Mouse (Mus musculus): ENCODE measurements around the gene Tmod1. TPM values are rescaled to one million over a fixed set of nuclear protein-coding genes. Genes with fewer than 3 reads are reported as not detected.

Gene Tmod1
- polyA plus RNA-seq, 1 experiment: 36.6 TPM

- H3K4me2 ChIP-seq (ENCODE audit: low read depth): no peak overlapping the region
Observed at GRCm38 (mm10) chr4:46130221-46130620, 91.5 kb downstream of the Tmod1 start.

DNA sequence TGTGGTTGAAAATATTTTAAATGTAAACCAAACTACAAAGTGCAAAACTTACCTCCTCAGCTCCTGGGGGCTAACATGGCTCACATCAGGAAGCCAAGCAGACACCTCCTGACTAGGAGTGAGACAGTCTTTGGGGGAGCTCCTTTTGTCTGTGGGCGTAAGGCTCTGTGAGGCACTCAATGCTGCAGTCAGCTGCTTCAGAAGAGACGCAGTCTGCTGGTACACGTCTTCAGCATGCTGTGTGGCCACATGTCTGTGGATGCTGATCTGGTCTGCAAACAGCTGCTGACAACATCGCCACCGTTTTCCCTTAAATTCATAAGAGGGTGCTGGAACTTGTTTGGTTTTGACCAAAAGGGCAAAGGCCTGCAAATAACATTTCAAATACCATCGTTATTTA, 93.1 kb downstream of the Tmod1 start:
- H3K4me2 ChIP-seq (ENCODE audit: low read depth): no peak overlapping the region
- H3K36me3 ChIP-seq (ENCODE audit: control insufficient read depth, insufficient read depth): peaks cover 31% of the 10 kb centered on the region
- peaks cover 9% of the 10 kb centered on the region for H3K79me2 ChIP-seq (ENCODE audit: control insufficient read depth, insufficient read depth)
- TF ChIP-seq TCF12 (IDR thresholded peaks at IDR 0.05; ENCODE audit: insufficient read depth, poor library complexity, severe bottlenecking) (no peak), POLR2AphosphoS2 (IDR thresholded peaks at IDR 0.05; ENCODE audit: insufficient read length, low read depth) (no peak), POLR2A (IDR thresholded peaks at IDR 0.05; ENCODE audit: insufficient read length, low read depth) (no peak), E2F4 (IDR thresholded peaks at IDR 0.05; ENCODE audit: insufficient read depth) (no peak), MYOG (IDR thresholded peaks at IDR 0.05; ENCODE audit: control insufficient read depth in 1 of 3, insufficient read depth in 1 of 3, insufficient read length in 2 of 3, low read depth in 2 of 3) (no peak)
- H3K4me3 ChIP-seq: no peak overlapping the region
- H3ac ChIP-seq (ENCODE audit: control insufficient read depth, insufficient read length): no peak overlapping the region
- H3K27me3 ChIP-seq (ENCODE audit: control insufficient read depth, insufficient read depth, insufficient read length): no peaks in the 10 kb centered on the region

More at GRCm38 (mm10) chr4:46130221-46130620, 91.5 kb downstream of the Tmod1 start:
- no peaks in the 10 kb centered on the region for H3K27me3 ChIP-seq (ENCODE audit: control insufficient read depth, insufficient read depth, insufficient read length)
- no peak overlapping the region for H3K4me3 ChIP-seq
- peaks cover 34% of the 10 kb centered on the region for H3K36me3 ChIP-seq (ENCODE audit: control insufficient read depth, insufficient read depth)
- H3ac ChIP-seq (ENCODE audit: control insufficient read depth, insufficient read length): no peak overlapping the region
- TF ChIP-seq MYOG (IDR thresholded peaks at IDR 0.05; ENCODE audit: control insufficient read depth in 1 of 3, insufficient read depth in 1 of 3, insufficient read length in 2 of 3, low read depth in 2 of 3): no peak
- no peak for TF ChIP-seq USF1 (IDR thresholded peaks at IDR 0.05; ENCODE audit: low read depth)
- no peak for TF ChIP-seq MAX (IDR thresholded peaks at IDR 0.05; ENCODE audit: low read depth)
- TF ChIP-seq TCF12 (IDR thresholded peaks at IDR 0.05; ENCODE audit: insufficient read depth, poor library complexity, severe bottlenecking): no peak
- no peak for TF ChIP-seq MYOD1 (IDR thresholded peaks at IDR 0.05; ENCODE audit: control insufficient read depth in 1 of 3, insufficient read length in 2 of 3, low read depth in 2 of 3)
- TF ChIP-seq REST (IDR thresholded peaks at IDR 0.05; ENCODE audit: insufficient read depth, insufficient read length): no peak
- no peaks in the 10 kb centered on the region for H3K79me2 ChIP-seq (ENCODE audit: control insufficient read depth, insufficient read depth)

GRCm38 (mm10) chr4:46137629-46138286, 99.0 kb downstream of the Tmod1 start:
- Histone ChIP-seq H3K4me3 (peak overlapping the region; percentile 91), H3K79me2 (ENCODE audit: control insufficient read depth, insufficient read depth) (peaks cover 61% of the 10 kb centered on the region), H3K36me3 (ENCODE audit: control insufficient read depth, insufficient read depth) (peaks cover 12% of the 10 kb centered on the region), H3K4me2 (ENCODE audit: low read depth) (peak overlapping the region; percentile 70), H3K27me3 (ENCODE audit: control insufficient read depth, insufficient read depth, insufficient read length) (no peaks in the 10 kb centered on the region), H3ac (ENCODE audit: control insufficient read depth, insufficient read length) (peak overlapping the region; percentile 68)
- TF ChIP-seq TCF3 (IDR thresholded peaks at IDR 0.05; ENCODE audit: insufficient read length, low read depth) (no peak), USF1 (IDR thresholded peaks at IDR 0.05; ENCODE audit: low read depth) (no peak), MYOG (IDR thresholded peaks at IDR 0.05; ENCODE audit: control insufficient read depth in 1 of 3, insufficient read depth in 1 of 3, insufficient read length in 2 of 3, low read depth in 2 of 3) (no peak), CEBPB (IDR thresholded peaks at IDR 0.05; ENCODE audit: insufficient read depth, poor library complexity, severe bottlenecking) (no peak), SRF (IDR thresholded peaks at IDR 0.05; ENCODE audit: control insufficient read depth, insufficient read length, low read depth) (no peak), E2F4 (IDR thresholded peaks at IDR 0.05; ENCODE audit: insufficient read depth) (no peak), MAX (IDR thresholded peaks at IDR 0.05; ENCODE audit: low read depth) (no peak), MYOD1 (IDR thresholded peaks at IDR 0.05; ENCODE audit: control insufficient read depth in 1 of 3, insufficient read length in 2 of 3, low read depth in 2 of 3) (no peak), TCF12 (IDR thresholded peaks at IDR 0.05; ENCODE audit: insufficient read depth, poor library complexity, severe bottlenecking) (no peak), POLR2A (IDR thresholded peaks at IDR 0.05; ENCODE audit: insufficient read length, low read depth) (no peak), REST (IDR thresholded peaks at IDR 0.05; ENCODE audit: insufficient read depth, insufficient read length) (no peak), POLR2AphosphoS2 (IDR thresholded peaks at IDR 0.05; ENCODE audit: insufficient read length, low read depth) (no peak)

DNA sequence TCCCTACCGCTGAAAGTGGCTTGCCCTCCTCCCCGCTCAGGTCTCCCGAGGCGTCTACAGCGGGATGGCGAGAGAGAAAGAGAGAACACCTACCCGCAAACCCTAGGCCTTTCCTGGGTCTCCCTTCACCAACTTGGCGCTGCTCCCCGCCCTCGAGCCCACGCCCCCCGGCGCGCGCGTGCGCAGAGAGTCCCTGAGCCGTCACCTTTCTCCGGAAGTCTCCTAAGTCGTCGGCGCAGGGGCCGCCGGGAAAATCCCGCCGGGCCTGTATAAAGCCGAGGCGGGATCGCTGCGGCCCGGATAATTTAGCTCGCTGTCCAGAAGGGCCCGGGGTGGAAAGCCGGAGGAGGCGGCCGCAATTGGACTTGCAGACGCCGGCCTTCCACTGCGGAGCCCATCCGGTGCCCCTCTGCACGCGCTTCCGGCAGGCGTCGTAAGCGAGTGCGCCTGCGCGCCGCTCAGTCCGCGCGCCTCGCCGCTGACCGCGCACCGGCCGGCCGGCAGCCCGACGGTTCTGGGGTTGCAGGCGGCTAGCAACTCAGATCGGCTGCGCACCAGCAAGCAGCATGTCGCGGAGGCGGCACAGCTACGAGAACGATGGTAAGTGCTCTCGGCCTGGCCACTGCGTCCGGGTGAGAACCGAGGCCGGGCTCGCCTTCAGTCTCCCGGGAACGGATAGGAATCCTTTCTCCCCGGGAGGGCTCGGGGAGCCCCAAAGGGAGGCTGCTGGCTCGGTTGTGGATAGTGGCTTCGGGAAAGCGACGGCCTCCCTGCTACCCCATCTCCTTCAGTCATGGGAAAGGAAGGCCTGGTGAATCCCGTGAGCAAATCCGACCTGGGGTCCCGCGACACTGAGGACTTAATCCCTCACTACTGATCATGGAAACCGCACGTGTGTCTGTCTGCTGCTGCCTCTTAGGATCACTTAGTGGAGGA, 99.8 kb downstream of the Tmod1 start, which contains the start of the genes Ncbp1 and Tstd2:
Ncbp1 (plus strand) TSS at position 327 of the 936 bp plus-strand sequence.
Tstd2 (minus strand) TSS at position 408 of the 936 bp plus-strand sequence.
- H3K36me3 ChIP-seq (ENCODE audit: control insufficient read depth, insufficient read depth): peaks cover 5% of the 10 kb centered on the region
- no peaks in the 10 kb centered on the region for H3K27me3 ChIP-seq (ENCODE audit: control insufficient read depth, insufficient read depth, insufficient read length)
- H3K4me2 ChIP-seq (ENCODE audit: low read depth): peak within 1 kb of the TSS; percentile 97
- peak within 1 kb of the TSS; percentile 91 for H3K4me3 ChIP-seq
- peak within 1 kb of the TSS; percentile 68 for H3ac ChIP-seq (ENCODE audit: control insufficient read depth, insufficient read length)
- TF ChIP-seq MAX (IDR thresholded peaks at IDR 0.05; ENCODE audit: low read depth) (no peak), POLR2AphosphoS2 (IDR thresholded peaks at IDR 0.05; ENCODE audit: insufficient read length, low read depth) (peak; percentile 90), POLR2A (IDR thresholded peaks at IDR 0.05; ENCODE audit: insufficient read length, low read depth) (peak; percentile 94), SRF (IDR thresholded peaks at IDR 0.05; ENCODE audit: control insufficient read depth, insufficient read length, low read depth) (no peak)
- H3K79me2 ChIP-seq (ENCODE audit: control insufficient read depth, insufficient read depth): peaks cover 69% of the 10 kb centered on the region

DNA sequence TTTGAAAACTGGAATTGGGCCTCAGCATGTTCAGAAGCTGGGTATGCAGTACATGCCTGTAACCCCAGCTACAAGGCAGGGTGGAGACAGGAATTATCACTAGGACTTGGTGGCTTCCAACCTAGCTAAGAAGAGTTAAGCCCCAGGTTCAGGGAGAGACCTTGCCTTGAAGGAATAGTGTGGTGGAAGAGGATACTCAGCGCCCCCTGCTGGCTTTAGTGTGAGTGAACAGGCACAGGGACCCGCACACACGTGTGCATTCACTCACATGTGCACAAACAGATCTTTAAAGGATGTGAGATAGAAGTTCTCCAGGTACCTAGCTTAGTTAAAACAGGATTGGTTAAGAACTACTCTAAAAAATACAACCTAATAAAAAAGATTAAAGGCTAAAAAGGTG, 105.6 kb downstream of the Tmod1 start:
- Histone ChIP-seq H3K4me2 (ENCODE audit: low read depth) (no peak overlapping the region), H3K79me2 (ENCODE audit: control insufficient read depth, insufficient read depth) (peaks cover 53% of the 10 kb centered on the region), H3K27me3 (ENCODE audit: control insufficient read depth, insufficient read depth, insufficient read length) (no peaks in the 10 kb centered on the region), H3K36me3 (ENCODE audit: control insufficient read depth, insufficient read depth) (peaks cover 11% of the 10 kb centered on the region), H3ac (ENCODE audit: control insufficient read depth, insufficient read length) (no peak overlapping the region), H3K4me3 (no peak overlapping the region)
- TF ChIP-seq SRF (IDR thresholded peaks at IDR 0.05; ENCODE audit: control insufficient read depth, insufficient read length, low read depth): no peak
- no peak for TF ChIP-seq POLR2A (IDR thresholded peaks at IDR 0.05; ENCODE audit: insufficient read length, low read depth)
- TF ChIP-seq CEBPB (IDR thresholded peaks at IDR 0.05; ENCODE audit: insufficient read depth, poor library complexity, severe bottlenecking): no peak
- TF ChIP-seq TCF12 (IDR thresholded peaks at IDR 0.05; ENCODE audit: insufficient read depth, poor library complexity, severe bottlenecking): no peak
- no peak for TF ChIP-seq E2F4 (IDR thresholded peaks at IDR 0.05; ENCODE audit: insufficient read depth)
- no peak for TF ChIP-seq MYOG (IDR thresholded peaks at IDR 0.05; ENCODE audit: control insufficient read depth in 1 of 3, insufficient read depth in 1 of 3, insufficient read length in 2 of 3, low read depth in 2 of 3)
- TF ChIP-seq USF1 (IDR thresholded peaks at IDR 0.05; ENCODE audit: low read depth): no peak
- no peak for TF ChIP-seq MYOD1 (IDR thresholded peaks at IDR 0.05; ENCODE audit: control insufficient read depth in 1 of 3, insufficient read length in 2 of 3, low read depth in 2 of 3)

All from myocyte (in vitro differentiated cells).